Mouse (Mus musculus): ENCODE measurements at regions not wholly inside any gene's neighbourhood (a gene's known extent, or its start where the extent isn't known, plus 50 kb on each side); places are given as distances from the start of the nearest gene placed in this dataset.

DNA sequence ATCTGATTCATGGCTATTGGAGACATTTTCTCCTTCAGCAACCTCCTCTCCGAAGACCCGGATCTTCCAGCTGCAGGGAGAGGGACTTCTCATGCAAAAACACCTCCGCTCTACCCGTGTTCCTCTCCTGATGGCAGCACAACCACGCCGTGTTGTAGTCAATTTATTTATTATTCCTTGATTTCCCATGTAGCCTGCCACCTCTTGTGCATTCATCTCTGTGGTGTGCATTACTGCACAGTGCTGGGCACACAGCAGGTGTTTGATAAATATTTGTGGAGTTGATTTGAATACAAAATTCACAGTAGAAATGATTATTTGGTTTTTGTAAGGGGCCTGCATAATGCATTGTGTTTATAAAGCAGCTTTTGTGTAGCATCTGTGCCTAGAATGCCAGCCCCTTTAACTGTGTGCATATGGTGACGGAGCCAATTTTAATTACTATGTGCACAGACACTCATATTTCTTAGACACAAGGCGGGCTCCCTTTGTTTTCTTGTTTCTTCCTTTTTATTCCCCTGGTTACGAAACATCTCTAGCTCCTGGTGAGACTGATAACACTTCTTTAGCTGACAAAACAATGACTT, 124.4 kb upstream of the Chd6 start:
- TF ChIP-seq CTCF (conservative IDR thresholded peaks at IDR 0.05; ENCODE audit: insufficient read depth, insufficient read length, low read depth, low read length) (no peak), POLR2A (IDR thresholded peaks at IDR 0.05; ENCODE audit: low read depth, low read length) (no peak)

All from kidney, adult 2 months (tissue).